Mouse (Mus musculus) cerebellum, postnatal 4 days (tissue): ENCODE measurements around the gene Adcyap1r1.

ENCODE experiments used
- DNase-seq, 2 experiments: peaks; one replicate each; pipeline ENCODE4 v3.0.0; 2022; ENCODE audit warnings: low spot score in 2 of 2, mixed read lengths in 1 of 2

The Adcyap1r1 gene

DNA sequence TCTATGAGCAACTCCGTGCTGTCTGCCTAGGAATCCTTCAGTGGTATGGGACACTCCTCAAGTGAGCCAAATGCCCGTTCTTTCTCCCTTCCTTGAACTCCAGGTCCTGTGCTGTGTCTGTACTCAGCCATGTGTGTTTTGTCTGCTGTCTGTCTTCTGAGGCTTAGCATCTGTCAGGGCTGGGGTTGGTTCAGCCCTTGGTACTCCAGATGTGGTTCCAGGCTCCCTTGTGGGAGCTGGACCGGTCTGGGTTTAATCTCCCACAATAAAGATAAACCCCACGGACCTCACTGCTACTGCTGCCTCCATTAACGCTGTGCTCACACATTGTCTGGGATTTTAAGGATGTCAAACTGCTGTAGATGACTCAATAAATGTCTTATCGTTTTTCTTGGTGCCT, 49.3 kb downstream of the Adcyap1r1 start:
- DNase-seq = no peak

DNA sequence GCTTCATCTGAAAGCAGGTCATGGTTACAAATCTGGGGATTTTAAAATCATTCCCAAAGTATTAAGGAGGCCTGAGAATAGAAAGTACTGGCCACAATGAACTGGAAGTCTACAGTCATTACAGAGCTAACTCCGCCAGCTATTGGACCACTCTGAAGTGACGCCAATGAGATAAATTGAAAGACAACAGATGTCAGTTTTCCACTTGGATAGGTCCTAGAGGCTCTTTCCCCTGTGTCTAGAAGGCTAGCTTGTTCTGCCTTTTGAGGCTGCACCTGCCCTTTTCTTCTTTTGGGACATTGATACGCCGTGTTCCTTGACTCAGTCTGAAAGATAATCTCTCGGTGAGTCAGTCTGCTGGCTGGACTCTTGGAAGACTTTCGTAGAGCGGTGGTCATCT, 50.5 kb downstream of the Adcyap1r1 start:
- no peak for DNase-seq

DNA sequence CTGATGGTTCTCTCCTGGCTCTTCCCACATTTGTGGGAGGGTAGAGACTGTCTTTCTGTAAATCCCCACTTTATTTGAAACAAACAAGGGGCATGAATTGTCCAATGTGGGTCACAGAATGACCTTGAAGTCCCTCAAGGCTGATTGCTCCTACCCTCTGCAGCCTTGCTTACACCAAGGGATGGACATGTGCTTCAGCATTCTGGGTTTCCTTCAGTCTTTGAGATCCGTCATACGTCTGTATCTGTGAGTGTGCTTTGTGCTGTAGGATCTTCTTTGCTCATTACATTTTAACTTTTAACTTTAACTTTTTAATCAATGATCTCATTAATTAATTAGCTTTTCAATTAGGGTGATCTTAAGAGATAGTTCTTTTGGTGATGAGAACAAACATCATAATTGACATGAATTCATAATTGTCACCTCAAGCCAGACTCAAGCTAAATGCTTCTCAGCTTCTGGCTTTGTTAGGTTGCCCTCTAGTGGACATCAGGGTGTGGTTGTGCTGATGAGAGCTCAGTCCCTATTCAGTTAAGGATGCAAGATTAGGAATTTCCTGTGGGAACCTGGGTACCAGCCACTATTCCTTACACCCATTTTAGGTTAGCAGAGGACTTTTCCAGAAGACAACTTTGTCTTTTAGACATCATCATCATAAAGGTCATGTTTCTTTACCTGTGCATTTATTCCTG, 53.2 kb downstream of the Adcyap1r1 start:
- DNase-seq = peak in 1 of 2 experiments; percentile 61

DNA sequence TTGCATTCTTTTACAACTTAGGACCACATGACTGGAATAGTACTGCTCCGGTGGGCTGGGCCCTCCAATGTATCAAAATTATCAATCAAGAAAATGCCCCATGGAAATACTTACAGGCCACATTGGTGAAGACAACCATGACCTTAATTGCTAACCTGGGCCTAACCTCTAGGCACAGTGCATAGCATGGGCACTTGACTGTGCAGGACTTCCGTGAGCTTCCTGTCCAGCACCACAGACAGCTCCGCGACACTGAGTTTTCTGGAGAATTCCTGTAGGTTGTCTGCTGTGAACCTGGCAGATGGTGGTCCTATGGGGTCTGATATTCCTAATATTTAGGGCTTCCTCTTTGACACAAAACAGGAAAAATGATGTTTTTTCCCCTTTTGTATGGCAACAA, 54.7 kb downstream of the Adcyap1r1 start:
- no peak for DNase-seq

DNA sequence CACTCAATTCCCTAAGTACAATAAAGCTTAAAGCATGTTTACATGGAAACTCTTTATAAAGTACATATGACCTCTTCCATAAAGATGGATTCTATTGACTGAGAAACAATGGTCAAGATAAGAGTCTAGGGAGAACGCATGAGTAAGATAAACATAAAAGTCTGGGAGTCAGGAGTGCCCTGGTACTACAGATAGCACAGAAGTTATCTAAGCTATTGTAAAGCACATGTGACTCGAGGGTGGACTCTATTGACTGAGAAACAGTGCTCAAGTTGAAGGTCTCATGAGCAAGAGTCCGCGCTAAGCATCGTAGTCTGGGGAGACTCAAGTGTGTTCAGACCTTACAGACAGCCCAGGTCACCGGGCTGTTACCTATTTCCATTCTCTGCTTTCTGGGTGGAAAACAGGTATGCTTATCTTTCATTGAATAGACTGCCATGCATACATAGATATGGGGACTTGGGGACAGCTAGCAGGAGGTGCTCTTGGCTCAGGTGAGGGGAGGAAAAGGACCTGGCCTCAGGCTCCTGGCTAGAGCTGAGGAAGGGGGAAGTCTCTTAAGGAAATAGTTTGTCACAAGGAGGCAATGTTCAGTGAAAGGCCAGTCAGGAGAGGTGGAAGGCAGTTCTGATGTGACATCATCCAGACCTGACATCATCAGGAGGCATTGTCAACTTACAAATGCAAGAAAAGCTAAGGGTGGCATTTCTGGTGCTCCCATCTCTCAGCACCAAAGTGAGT, 57.5 kb downstream of the Adcyap1r1 start:
- DNase-seq = no peak

DNA sequence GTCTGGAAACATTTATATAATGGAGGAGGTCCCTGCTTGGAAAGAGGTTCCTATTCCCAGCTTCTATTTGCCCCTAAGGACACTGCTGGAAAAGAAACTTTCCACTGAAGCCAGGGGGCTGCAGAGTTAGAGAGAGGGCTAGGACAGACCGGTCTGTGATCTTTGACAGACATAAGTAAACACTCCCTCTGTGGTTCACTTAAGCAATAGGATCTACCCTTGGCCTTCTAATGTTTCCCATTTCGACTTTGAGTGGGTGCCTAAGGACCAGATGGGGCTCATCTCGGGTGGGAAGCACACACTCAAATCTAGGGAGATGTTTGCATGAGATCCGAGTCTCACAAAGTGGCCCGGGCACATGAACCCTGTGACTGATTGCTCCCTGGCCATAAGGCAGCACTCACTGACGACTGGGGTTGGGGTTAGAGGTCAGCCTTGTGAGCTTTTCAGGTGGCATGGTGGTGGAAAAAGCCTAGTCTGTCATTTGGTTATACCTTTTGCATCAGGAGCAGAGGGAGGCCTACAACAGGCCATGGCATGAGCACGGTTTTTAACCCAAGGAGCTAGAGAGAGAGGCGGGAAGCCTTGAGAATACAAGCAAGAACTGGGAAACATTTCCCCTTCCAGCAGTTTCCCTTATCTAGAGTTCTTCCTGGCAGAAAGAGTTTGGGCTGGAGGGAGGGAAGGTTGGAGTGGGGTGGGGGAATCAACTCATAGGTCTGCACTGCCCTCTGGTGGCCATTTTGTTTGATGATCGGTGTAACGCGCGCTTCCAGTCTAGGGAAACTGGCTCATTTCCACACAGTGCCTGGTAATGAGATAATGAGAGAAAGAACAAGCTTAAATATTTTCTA, 59.7 kb downstream of the Adcyap1r1 start:
- peak; percentile 76 to 87 for DNase-seq

DNA sequence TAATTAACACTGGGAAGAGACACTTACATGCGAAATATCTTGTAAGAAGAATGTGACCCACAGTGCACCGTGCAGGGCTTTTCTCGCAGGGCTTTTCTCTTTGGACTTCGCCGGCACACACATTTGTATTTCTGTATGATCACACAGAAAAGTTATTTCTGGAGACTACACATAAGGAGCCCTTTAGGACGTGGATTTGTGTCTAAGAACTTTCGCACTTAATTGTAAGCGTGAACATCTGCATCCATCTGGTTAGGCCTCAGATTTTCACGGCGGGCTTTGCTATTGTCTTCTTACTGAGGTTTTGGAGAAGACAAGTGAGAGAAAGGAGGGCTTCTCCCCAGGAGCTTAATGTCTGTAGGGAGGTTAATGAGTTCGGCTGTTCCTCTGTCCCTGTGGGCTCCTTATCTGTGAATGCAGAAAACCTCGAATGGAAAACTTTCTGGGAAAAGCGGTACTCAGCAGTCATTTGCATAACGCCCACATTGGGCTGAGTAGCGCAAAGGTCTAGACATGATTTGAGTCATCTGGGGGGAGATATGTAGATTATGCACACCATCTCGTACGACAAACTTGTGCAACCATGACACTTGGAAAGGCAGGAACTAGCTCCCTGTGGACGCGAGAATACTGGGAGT, 60.4 kb downstream of the Adcyap1r1 start:
- no peak for DNase-seq

DNA sequence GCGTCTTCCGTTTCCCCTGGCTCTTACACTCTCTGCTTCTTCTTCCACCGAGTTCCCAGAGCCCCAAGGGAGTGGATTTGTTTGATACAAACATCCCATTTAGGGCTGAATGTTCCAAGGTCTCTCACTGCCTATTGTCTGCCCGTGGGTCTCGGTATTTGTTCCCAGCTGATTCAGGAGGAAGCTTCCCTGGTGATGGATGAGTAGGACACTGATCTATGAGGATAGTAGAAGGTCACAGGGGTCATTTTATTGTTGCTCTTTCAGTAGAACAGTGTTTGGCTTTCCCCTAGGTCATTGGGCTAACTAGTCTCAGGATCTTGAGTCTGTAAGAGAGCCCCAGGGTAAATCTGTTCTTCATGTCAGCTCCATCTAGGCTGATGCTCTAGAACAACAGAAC, 61.7 kb downstream of the Adcyap1r1 start:
- no peak for DNase-seq

DNA sequence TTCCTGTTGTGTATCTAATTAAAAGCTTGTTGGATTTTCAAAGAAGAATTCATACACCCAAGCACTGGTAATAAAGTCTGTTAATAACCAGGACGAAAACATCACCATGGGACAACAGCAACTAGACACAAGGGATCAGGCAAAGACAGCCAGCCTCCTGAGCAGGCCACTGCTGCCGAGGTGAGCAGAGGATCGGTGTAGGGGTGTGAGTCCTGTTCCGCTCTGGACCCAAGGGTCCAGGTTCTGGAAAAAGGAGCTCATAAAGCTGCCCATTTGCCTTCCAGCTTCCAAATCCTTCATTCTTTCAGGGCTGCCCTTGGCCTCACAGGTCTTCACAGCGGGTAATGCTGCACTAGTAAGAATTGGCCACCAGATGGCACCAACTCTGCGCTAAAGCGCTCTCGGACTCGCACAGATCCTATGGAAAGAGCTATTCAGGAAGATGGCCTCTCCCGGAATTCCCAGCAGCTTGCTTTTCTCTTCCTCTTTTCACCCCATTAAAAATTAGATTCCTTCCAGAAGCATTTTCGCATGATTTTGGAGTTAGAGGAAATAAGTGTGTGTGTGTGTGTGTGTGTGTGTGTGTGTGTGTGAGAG, 67.9 kb downstream of the Adcyap1r1 start:
- DNase-seq = peak; percentile 76 to 89

DNA sequence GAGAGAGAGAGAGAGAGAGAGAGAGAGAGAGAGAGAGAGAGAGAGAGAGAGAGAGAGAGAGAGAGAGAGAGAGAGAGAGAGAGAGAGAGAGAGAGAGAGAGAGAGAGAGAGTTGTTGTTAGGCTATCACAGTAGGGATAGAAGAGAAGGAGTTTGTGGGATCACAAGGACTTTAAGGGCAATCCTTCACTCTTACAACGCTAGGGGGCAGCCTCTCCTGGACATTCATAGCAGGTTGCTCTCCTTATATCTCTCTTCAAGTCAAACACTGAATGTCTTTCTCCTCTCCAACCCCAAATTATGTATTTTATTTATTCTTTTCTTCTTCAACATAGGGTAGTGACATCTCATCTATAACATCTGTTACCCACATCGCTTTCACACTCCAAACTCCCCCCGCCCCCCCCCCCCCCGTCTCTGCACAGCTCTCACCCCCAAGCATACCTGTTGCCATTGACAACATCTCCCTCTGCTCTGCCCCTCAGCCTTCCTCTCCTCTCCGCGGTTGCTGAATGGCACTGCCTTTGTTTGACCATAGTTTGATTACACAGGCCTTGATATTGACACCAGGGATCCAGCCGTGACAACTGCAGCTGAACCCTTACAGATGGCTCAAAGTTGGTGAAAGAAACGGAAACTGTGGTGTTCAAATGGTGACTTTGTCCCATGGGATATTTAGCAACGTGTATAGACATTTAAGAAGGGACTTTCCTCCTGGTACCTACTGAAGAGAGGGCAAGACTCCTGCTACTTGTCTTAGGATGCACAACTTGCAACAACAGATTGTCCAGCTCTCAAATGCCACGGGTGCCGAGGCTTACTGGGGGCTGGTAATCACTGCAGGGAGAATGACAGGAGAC, 68.7 kb downstream of the Adcyap1r1 start:
- DNase-seq = peak; percentile 43 to 73

DNA sequence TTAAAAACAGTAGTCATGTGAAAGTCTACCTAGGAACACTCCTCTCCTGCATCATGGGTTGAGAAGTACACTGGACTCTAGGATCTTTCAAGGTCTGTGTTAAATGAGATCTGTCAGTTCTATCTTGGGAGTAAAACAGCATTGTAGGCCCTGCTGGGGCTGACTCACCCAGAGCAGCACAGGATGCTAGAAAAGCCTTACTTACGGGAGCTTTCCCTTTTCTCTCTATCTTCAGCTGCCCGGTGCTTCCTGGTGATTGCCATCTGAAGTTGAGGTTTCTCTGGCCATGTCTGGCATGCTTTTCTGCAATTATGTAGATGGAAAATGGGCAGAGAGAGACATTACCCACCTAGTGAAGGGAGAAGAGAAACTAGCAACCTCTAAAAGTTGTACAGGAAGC, 84.7 kb downstream of the Adcyap1r1 start:
- no peak for DNase-seq

DNA sequence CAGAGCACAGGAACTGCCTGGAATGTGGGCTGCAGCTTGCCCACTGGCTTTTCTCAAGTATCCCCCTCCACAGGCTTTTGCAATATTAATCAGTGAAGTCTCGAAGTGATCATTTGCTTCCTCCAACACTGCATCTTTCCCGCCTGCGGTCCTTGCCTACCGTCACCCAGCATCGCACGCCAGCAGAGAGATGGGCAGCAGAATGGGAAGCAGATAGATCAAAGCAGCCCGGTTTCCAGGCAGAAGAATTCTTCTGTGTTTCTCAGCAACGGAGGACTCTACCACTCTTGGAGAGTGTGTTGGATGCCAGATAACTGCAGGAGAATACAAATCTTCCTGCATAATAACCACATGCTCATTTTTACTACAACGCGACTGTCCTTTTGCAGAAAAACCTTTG, 87.4 kb downstream of the Adcyap1r1 start:
- peak in 1 of 2 experiments; percentile 10 for DNase-seq

DNA sequence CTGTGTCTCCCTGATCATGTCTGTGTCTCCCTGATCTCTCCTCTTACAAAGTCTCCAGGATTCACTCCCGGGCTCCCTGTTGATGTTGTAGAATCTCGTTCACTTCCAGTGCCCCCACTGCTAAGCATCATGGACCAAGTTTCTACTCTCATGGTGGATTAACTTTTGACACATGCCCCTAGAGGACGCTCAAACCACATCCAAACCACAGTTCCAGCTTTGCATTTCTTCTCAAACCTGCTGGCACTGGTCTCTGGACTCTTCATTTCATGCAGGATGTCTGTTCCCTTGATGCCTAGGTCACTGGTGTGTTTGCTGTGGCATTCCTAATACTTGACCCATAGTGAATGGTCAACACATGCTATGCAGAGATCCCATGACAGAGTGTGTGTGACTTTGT, 90.6 kb downstream of the Adcyap1r1 start:
- DNase-seq = no peak

DNA sequence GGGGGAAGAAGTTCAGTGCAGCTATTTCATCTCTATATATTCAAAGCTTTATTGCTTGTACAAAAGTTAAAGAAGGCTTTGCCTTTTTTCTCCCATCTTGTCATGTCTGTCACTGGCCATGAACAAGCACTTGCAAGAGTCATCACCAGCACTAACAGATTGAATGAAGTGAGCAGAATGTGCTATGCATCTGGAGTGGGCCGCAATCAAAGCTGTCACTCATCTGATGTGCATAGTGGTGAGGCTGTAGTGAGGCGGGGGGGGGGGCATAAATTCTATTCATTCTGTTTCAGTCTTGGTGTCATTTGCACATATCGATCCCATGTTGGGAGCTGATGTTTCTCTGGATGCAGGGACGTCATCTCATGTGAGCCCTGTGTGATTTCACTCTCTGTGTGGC, 91.6 kb downstream of the Adcyap1r1 start:
- no peak for DNase-seq

DNA sequence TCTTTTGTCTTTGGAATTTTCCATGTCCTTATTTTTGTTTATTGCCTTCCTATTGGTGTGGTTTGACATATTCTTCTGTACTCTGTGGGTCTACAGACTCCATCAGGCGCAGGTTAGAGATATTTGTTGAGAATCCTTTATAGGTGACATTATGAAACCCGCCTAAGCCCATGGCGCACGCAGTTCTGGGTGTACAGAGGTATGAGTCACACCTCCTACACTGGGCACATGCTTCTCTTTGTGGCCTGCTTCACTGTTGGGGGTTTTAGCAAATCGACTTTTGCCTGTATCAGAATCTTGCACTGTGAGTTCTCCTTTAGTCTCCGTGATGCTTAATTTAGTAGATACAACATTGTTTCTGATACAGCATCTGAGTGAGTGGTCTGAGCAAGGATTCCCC, 97.4 kb downstream of the Adcyap1r1 start:
- no peak for DNase-seq

DNA sequence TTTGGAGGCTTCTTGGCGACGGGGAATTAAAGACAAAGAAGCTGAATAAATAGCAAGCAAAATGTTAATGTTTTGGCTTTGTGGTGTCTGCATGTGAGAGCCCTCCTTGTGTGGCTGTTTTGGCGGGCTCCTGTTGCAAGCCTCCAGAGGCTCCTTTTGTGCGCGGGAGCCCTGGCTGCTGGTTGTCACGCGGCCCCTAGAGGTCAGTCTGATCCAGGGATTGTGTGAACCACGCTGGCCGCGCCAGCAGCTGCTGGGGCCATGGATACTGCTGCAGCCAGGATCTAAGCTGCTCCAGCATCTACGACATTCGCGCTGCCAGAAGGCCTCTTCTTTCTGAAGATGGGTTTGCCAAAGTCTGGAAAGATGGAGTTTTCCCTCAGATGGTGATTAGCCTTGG, 99.1 kb downstream of the Adcyap1r1 start:
- peak; percentile 25 to 53 for DNase-seq
